Mouse (Mus musculus) cerebellum, adult 9-11 months (tissue): Measurements from ENCODE around the gene Iqcf5.
"Not testable (repeated sequence)": the region's sequence is repeated elsewhere in the genome, so short reads cannot be mapped to it uniquely, and the experiment has no call there.

ENCODE experiments used
- DNase-seq: peaks from one replicate; pipeline ENCODE4 v3.0.0; 2022

Gene Iqcf5

GRCm38 (mm10) chr9:106482578-106483115 is 31.7 kb upstream of the Iqcf5 start:
- peak; percentile 14 for DNase-seq

GRCm38 (mm10) chr9:106483136-106483535 is 31.2 kb upstream of the Iqcf5 start:
- peak; percentile 10 for DNase-seq

- DNase-seq = no peak
Measured at GRCm38 (mm10) chr9:106483606-106484005, 30.8 kb upstream of the Iqcf5 start.

DNA sequence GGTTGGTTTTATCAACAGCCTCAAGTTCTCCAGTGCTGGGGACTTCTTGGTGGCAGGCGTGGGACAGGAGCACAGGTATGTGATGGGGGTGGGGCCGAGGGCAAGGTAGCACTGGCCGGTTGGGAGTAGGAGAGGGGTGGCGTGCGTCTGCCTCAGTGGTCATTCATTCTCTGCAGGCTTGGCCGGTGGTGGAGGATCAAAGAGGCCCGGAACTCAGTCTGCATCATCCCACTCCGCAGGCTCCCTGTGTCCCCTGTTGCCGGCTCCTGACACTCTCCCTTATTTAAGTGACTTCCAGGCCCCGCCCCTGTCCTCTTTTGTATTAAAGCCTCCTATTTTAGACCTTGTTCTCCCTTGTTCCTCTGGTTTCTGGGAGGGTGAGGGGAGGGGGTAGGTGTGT is 29.3 kb upstream of the Iqcf5 start:
- peak; percentile 6 for DNase-seq

DNA sequence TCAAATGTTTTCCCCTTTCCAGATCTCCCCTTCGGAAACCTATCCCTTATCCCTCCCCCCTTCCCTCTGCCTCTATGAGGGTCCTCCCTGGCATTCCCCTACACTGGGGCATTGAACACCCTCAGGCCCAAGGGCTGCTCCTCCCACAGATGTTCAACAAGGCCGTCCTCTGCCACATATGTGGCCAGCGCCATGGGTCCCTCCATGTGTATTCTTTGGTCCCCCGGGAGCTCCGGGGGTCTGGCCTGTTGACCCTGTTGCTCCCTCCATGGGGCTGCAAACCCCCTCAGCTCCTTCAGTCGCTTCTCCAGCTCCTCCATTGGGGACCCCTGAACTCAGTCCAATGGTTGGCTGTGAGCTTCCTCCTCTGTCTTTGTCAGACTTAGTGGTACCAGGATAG is 26.8 kb upstream of the Iqcf5 start:
- not testable (repeated sequence) for DNase-seq

DNA sequence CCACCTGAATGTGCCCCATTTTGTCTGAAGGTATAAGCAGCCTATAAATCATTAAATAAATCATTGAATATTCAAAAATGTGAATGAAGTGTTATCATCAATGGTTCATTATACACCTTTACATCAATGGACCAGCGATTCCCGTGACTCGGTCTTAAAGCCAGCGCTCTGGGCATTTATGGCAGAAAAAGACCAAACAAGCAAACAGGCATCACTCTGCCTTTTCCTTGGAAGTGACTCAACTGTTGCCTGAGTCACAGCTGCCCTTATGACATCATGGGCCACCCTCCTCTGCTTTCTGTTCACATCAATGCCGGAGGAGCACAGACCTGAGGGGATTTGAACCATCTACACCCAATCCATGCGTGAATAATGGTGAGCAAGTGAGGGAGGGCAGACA is 14.7 kb upstream of the Iqcf5 start, which contains the start of gene Iqcf1:
Gene Iqcf1 (plus strand): TSS at position 301 of the 400 bp plus-strand sequence.
- DNase-seq = no peak

- no peak for DNase-seq
Measured at GRCm38 (mm10) chr9:106501846-106502245, 12.5 kb upstream of the Iqcf5 start.

DNA sequence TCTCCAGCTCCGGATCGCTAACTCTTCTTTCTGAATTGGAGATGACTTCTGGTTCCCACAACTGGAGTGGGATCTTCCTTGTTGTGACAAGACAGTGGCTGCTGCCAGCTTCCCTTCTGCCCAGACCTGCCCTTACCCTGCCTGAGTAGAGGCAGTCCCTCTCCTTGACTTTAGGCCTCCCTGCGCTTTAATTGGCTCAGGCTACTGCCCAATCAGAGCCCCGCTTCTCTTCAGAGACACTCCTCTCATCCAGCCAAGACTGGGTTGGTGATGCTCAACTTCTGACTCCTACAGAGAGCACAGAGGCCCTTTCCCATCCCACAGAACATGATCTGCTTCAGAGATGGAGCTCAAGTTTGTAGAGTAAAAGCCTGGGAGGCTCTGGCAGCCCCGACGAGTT is 10.1 kb upstream of the Iqcf5 start:
- DNase-seq = no peak

GRCm38 (mm10) chr9:106509356-106509755 is 5.0 kb upstream of the Iqcf5 start:
- no peak for DNase-seq

- DNase-seq = no peak
Measured at GRCm38 (mm10) chr9:106512729-106513450, 1.5 kb upstream of the Iqcf5 start.

DNA sequence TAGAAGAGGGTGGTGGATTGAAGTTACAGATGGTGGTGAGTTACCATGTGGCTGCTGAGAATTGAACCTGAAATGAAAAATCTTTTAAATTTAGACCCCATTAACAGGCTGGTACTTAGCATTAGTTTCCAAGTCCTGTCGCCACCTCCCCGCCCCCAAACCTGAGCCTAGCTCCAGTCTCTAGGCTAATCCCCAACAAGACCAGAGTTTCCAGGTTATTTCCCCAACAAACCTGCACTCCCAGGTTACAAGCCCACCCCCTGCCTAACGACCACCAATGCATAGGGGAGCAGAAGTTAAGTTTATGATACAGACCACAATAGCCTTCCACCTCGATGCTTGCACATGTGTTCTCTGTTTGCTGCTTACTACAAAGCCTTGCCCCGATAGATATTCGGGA is 807 bp upstream of the Iqcf5 start:
- no peak for DNase-seq

DNA sequence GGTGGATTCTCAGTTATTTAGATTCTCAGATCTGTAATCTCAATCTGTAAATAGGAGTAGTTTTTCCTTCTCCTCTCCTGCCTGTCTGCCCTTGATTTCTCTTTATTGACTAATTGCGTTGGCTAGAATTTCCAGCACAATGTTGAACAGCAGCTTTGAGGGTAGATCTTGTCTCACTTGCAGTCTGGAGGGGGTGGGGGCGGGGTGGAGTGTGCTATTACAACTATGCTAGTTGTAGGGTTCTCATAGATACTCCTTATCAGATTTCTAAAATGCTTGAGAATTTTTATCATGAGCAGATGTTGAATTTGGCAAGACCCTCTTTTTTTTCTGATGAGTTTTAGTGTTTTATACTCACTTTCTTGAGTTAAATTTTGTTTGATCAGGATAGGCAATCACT is 5.1 kb downstream of the Iqcf5 start:
- DNase-seq = no peak

- no peak for DNase-seq
Measured at GRCm38 (mm10) chr9:106519909-106520308, 5.5 kb downstream of the Iqcf5 start.

GRCm38 (mm10) chr9:106531833-106532232 is 17.5 kb downstream of the Iqcf5 start:
- no peak for DNase-seq

DNA sequence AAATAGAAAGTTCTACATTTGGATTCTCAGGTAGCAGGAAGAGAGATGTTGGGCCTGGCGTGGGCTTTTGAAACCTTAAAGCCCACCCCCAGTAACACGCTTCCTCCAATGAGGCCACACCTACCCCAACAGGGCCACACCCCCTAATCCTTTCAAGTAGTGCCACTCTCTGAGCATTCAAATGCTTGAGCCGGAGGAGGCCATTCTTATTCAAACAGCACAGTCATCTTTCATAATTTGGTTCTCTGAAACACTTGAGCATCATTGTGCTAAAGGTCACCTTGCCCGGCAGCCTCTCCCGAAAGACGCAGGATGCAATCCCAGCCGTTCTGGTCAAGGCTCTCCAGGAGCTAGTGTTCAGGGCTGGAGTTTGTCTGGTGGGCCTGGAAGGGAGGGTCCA is 19.9 kb downstream of the Iqcf5 start:
- DNase-seq = no peak

- DNase-seq = no peak
Measured at GRCm38 (mm10) chr9:106534975-106535374, 20.6 kb downstream of the Iqcf5 start.

GRCm38 (mm10) chr9:106561531-106561930 is 47.2 kb downstream of the Iqcf5 start, which contains the start of gene Iqcf3:
Iqcf3 (minus strand) TSS chr9:106561631.
- no peak for DNase-seq

- DNase-seq = no peak
Measured at GRCm38 (mm10) chr9:106562291-106562690, 47.9 kb downstream of the Iqcf5 start.

GRCm38 (mm10) chr9:106564025-106564424 is 49.7 kb downstream of the Iqcf5 start:
- DNase-seq = no peak
